Mouse (Mus musculus): Measurements from ENCODE around the gene Dgkh.
"Not testable (repeated sequence)": the region's sequence is repeated elsewhere in the genome, so short reads cannot be mapped to it uniquely, and the experiment has no call there.

Gene Dgkh

DNA sequence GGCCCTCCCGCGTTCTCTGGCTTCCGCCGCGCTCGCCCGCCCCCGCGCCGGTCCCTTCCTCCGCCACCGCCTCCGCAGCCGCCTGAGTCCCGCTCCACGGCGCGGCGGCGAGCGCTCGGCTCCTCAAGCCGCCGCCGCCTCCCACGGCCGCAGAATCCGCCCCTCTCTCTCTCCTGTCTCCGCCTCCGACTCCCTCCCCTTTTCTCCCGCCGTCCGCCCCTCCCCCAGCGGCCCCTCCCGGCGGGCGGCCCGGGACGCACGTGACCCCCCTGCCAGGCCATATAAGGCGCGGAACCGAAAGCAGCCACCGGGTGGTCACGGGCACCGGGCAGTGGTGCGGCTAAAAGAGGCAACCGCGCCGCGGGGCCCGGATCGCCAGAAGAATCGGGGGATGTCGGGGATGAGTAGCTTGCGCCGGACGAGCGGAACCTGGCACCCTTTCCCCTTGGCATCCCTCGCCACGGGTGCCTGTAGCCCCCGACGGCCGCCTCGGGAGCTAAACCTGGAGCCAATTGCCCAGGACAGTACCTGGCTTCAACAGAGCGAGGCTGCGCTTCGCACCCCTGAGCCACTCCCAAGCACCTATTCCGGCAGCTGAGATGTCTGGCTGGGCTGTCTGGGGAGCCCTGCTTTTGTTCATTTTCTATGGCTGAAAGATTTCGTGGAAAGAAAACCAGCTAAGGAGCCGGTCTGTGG is at the start of gene Dgkh:
TSS of gene Dgkh (minus strand) at position 160 of the 696 bp plus-strand sequence.
- in situ Hi-C loops (cut with MseI, MboI), result no loop called here

DNA sequence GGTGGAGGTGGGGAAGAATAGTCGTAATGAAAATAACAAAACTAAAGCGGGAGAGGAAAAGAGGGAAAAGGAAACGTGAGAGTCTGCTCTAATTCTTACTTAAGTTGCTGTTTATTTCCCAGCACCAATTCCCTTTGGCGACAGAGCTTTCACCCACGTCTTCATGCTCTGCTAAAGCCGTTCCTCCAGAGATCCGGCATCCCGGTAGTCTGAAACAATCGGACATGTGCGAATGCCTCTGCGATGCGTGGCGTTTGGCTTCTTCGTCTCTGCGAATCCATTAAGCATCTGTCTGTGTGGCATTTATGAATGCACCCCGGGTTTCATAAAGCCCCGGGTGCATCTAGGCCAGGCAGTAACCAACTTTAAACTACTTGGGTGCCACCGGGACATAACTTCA is 44.6 kb upstream of the Dgkh start:
- in situ Hi-C loops (cut with MseI, MboI), result no loop called here

DNA sequence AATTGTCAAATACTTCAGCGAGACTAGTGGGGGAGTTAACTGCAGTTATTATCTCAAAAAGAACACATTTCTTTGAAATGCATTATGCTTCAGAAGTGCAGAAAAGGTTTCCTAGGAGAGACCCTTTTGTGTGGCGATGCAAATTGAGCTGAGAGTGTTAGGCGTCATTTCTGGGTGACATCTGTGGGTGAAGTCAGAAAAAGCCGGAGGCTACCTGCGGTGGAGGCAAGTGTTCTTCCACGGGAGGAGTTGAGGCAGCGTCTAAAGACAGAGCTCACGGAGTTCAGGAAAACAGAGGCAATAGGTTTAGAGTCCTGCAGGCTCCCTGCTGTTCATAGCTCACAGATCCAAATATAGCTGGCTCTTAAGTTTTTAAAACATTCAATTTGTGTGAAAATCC is 44.1 kb upstream of the Dgkh start:
- in situ Hi-C loops (cut with MseI, MboI), result no loop called here

DNA sequence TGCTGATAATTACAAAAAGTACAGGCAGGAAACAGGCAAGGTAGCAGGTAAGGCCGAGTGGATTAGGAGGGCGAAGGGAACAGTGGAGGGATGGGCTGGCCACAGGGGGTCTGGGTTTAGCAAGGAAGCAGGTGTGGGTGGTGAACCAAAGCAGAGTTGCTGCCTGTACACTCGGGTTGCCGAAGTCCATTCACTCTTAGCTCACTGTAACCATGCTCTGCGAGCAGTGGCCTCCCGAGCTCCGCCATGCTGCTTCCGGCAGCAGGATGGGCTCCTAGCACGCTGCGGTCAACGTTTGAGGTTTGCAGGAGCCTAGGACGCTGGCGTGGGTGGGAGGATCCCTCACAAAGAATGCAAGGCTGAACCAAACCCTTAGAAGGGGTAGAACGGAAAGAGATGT is 43.1 kb upstream of the Dgkh start:
- in situ Hi-C loops (cut with MseI, MboI), result no loop called here

DNA sequence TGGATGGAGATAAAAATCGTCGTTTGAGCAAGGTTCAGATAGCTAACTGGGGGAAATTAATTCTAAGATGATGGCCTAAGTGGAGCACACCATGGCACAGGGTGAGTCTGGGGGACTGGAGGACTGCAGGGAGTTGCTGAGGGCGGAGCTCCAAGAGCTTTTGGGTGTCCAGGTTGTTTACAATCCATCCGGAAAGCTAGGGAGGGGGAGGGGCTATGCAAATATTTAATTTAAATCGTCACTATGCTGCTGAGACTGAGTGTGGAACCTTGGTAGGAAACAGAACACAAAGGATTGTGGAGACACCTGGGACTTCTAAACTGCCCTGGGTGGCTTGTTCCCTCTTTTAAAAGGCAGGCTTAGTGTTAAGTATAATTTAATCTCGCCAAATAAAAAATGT is 42.6 kb upstream of the Dgkh start:
- in situ Hi-C loops (cut with MseI, MboI), result no loop called here

DNA sequence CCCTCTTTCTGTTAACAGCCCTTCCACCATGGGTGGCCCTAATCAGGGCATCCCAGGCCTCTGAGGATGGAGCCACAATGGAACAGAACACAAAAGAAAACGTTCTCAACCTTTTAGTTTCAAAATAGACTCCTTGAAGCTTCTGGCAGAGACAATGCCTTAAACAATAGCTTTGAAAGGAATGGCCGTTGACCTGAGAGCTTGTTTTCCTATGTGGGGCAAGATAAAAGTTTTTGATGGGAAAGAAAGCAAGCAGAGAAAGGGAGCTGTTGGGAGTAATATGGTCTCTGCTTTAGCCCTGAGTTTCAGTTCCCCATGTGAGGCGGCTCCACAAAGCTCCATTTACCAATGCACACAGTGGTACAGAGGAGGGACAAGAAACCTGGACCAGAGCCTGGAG is 37.9 kb upstream of the Dgkh start:
- in situ Hi-C loops (cut with MseI, MboI), result no loop called here

DNA sequence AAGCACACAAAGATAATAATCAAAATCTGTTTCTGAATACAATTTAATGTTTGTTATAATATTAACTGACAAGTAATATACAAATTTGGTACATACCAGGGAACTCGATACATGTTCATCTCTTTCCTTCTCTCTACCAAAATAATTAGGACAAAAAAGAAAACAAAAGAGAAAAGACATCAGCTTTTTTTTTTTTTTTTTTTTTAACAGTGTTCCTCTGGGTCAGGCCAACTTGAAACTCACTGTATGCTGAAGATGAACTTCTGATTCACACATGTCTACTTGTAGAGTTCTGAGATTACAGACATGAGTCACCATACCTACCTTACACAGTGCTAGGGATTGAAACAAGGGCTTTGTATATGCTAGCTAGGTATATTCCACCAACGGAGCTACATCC is 28.5 kb upstream of the Dgkh start:
- in situ Hi-C loops (cut with MseI, MboI), result no loop called here

DNA sequence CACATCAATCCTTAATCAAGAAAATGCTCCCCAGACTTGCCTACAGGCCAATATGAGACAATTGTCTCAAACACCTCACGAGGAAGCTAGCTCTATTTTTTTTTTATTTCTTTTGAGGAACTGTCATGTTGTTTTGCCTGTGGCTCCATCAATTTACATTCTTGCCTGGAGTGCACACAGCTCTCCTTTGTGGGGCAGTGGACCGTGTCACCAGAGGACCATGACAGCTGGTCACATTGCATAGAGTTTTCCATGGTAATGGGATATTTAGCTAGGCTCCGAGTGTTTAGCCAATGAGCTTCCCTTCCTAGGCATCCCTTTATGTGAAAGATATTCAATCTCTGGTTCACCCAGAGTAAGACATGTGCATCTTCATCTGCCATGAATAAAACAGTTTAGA is 26.9 kb upstream of the Dgkh start:
- in situ Hi-C loops (cut with MseI, MboI), result no loop called here

DNA sequence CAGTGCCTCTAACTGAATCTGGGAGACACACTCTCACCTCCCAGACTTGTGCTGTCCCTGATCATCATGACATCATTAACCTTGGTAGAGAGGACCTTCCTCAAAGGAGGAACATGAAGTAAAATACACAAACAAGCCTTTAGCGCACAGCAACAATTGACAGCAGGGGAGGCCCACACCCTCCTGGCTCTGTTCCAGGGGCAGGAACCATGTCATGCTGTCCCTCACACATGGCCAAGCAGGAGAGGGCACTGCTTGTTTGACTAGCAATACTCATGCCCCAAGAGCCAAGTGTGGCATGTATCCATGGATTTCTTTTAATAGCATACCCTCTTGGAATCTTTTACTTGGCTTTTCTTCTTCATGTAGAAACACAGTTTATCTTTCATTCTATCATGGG is 22.7 kb upstream of the Dgkh start:
- in situ Hi-C loops (cut with MseI, MboI), result no loop called here

DNA sequence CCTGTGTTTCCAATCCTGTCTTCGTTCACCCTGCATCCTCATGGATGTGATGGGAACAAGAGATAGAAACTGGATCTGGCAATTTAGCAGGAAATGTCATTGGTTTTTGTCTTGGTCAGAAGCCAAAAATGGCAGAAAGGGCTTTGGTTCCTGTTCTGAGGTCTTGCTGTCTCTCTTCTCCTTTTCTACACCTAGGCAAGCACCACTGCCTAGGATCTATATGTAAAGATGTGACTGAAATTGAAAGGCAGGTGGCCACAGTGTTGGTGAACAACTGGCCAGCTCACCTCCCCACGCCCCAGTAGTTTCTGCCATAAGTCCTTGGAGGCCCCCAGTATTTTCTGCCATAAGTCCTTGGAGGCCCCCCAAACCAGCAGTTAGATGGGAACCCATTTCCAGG is 16.1 kb upstream of the Dgkh start:
- in situ Hi-C loops (cut with MseI, MboI), result no loop called here

DNA sequence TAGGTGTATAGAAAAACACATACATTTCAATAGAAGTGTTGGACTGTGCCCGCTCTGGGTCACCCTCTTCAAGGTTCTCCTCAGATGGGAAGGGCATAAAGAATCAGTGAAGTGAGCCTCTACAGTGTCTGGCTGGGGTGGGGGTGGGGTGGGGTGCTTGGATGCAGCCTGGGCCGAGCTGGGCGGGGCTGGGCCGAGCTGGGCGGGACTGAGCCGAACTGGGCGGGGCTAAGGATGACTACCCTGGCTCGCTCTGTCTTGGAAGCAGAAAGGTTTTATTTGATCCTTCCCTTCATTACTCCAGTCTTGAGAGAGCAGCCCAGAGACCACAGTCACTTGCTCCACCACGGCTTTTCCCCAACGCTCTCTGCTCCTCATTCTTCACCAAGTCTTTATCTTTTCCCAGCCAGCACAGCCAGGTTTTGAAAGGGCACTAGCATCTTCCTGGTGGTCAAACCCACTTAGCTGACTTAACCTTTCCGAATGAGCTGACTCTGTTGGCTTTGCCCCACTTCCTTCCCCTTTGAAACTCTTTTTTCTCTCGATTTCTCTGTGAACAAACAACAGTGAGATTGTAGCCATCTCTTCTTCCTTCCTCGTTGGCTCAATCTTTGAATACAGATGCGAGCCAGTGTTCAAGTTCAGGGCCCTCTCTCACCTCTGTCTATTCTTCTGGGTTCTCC is 15.5 kb upstream of the Dgkh start:
- in situ Hi-C loops (cut with MseI, MboI), result no loop called here

DNA sequence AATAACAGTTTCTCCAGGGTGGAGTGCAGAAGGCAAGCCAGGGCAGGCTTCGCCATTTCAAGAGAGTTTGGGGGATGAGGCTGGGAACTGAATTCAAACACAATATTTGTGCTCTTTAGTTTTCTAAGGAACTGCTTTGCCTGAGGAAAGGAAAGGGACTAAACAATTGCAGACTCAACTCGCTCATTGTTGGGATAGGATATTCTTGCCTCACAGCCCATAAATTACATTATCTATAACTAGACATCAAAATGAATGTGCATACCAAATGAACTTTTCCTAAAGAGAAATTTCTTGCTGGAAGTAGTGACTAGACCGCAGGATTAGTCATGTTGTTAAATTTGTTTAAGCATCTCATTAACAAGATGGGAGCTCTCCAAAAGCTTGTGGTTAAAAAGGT is 14.9 kb upstream of the Dgkh start:
- in situ Hi-C loops (cut with MseI, MboI), result no loop called here

DNA sequence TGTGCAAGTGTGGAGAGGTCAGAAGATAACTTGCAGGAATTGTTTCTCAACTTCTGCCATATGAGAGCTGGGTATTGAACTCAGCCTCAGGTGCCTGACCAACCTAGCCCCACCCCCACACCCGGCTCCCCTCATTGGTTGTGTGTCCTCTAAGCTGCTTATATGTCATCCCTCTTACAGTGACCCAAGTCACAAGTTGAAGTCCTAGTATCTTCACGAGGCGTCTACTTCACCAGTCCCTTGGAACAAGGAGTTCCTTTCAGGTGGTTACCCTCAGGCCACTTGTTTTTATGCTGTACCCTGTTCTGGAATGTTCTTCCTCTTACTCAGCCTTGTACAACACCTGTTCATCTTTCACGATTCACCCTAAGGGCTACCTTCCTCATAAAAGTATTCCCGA is 2.0 kb upstream of the Dgkh start:
- in situ Hi-C loops (cut with MseI, MboI), result no loop called here

DNA sequence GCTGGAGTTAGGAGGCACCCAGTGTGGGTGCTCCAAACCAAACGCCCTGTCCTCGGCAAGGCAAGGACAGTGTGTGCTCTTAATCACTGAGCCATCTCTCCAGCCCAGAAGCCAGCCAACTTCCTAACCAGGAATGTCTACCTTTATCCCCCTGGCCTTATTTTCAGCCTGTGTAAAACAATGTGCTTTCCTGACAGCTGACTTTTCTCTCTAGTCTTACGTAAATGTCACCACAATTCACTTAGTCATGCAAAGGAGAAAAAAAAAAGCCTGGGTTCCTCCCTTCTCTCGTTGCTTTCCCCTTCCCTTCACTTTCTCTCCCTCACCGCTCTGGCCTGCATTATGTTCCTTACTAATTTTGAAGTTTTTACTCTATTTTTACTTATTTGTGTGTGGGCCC is 1.6 kb upstream of the Dgkh start:
- in situ Hi-C loops (cut with MseI, MboI), result not testable (repeated sequence)

DNA sequence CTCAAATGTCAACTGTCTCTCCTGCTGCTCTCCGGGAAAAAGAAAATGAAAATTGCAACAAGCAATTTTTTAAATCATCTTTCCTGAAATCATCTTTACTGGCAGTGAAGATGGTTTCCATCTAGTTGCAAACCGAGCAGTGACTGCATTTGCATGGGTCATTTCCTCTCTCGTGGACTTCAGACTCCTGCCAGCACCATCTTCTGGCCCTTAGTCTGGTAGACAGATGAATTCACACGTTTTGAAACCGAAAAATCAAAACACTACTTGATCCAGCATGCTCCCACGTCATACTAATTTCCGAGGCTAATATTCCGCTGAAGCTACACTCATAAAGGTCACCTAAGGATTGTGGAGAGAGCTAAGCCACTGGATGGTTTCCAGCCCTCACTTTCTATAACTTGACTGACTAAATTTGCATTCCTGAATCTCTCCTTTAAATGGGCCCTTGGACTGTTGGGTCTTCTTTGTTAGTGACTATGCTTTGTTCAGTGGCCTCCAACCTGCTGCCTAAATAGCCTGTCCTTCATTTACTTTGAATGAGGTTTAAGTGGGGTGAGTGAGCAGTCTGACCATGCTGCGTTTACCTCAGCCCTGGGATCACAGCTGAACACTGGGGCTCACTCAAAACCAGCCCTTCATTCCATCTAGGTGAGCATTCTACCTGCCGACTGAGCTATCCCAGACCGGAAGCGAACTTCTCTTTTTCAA is 945 bp upstream of the Dgkh start:
- in situ Hi-C loops (cut with MseI, MboI), result no loop called here

DNA sequence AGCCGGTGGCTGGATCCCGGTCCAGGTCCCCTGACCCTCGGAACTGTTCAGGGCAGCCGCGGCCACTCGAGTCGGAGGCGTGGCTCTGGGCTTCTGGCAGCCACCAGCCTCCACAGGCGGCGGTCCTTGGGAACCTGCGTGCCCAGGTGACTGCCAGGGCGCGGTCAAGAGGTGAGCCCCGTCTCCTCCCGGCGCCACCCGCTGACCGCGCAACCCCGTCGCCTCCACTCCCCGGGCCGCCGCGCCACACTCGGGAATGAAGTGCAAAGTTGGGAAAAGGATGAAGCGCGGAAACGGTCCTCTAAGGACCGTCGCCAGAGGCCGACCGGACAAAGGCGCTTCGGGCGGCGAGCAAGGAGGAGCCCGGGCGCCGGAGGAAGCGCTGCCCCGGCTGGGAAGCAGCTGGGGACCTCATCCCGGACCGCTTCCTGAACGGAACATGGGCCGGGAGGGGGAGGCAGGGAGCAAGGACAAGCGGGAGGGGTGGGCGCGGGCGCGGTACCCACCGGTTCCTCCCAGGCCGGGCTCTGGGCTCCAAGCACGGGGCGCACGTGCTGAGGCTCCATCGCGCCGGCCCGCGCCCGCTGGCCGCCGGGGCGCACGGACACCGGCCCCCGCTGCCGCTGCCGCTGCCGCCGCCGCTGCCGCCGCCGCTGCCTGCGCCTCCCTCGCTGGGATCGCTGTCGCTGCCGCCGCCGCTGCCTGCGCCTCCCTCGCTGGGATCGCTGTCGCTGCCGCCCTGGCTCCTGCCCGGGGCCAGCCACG is 542 bp downstream of the Dgkh start:
- in situ Hi-C loops (cut with MseI, MboI), result no loop called here

DNA sequence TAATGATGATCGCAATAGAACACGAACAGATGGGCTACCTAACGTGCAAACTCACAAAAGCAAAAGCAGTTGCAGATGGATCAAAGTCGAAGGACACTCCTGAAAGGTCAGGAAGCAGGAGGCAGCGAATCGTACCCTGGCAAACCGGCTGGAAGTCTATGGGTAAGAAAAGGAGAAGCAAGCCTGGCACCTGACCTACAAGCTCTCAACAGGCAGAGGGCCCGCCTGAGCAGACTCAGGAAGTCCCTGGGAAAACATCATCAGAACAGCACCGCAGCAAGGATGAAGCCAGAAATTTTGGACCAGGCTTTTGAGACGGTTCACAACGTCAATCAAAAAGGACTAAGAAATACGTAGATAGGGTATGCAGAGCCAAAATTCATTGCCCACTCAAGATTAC is 1.3 kb downstream of the Dgkh start:
- in situ Hi-C loops (cut with MseI, MboI), result no loop called here

DNA sequence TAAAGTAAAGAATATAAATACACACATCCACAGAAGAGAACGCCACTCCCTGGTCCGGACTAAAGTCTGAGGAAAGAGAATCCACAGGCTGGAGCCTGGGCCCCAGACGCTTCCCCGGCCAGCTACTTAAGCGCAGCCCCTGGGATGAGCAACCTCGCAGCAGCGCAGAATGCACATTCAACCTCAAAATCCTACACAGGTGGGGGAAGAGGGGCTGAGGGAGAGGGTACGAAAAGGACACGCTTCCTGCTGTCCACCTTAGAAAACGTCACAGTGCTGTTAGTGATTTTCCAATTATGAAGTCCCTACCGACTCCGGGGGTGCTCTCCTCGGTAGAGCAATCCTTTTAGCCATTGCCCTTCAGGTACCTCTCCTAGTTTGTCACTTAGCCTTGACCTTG is 6.6 kb downstream of the Dgkh start:
- in situ Hi-C loops (cut with MseI, MboI), result no loop called here

DNA sequence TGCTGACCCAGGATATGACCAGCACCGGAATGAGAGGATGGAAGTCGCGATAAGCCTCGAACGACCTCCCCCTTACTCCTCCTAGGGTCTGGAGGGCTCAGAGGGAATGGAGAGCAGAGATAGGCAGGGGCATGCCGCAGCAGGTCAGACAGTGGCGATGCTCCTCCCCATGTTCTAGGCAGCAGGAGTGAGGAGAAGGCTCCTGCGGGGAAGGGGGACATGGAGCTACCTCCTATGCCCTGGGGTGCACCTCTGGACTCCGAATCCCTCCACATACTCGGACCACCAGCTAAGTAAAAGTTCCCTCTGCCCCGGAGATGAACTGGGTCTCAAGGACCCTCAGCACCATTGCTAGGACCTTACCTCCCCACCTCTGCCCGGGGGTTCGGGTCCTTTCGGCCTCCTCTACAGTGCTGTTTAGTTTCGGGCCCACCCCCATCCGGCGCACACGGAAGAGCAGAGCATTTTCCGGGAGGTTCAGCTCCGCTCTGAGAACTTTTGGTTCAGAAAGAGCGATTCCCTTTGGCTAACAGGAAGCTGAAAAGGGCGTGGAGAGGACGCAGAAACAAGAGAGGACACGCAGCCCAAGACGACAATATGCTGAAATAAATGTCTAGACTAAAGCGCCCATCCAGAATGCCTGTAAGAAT is 7.1 kb downstream of the Dgkh start:
- in situ Hi-C loops (cut with MseI, MboI), result no loop called here

DNA sequence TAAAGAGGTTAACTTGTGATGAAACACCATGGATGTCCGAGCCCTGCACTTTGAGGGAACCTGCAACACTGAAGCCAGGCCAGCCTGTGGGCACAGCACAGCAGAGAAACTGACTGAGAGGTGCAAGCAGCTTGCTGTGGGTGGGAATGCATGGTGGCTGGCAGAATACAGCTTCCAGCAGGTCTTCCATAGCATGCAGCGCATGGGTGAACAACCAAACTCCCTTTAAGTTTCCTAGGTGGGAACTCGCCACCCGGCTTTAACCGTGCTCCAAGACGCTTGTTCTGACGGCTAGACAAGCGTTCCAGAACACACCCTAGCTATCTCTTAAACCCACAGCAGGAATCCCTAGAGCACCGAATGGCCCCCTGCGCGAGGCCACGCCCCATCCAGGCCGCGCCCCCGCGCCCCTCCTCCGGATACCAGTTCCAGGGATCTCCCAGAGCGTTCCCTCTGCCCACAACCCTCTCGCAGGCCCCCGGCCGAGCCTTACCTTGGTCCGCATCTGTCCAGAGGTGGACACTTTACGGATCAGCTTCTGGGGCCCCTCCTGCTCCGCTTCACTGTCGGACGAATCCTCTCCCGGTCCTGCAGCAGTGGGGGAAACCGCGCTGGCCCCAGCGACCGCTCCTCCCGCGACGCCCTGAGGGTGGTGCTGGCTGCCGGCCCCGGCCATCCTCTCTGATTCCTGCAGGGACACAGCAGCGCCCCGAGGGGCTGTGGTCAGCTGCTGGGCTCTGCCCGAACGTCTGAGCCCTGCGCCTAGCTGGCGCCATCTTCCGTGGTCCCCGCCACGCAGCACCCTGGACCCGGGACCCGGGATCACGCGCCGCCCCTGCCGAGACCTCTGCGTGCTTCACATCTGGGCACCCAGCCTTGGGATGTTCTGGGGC is 7.9 kb downstream of the Dgkh start:
- in situ Hi-C loops (cut with MseI, MboI), result no loop called here

DNA sequence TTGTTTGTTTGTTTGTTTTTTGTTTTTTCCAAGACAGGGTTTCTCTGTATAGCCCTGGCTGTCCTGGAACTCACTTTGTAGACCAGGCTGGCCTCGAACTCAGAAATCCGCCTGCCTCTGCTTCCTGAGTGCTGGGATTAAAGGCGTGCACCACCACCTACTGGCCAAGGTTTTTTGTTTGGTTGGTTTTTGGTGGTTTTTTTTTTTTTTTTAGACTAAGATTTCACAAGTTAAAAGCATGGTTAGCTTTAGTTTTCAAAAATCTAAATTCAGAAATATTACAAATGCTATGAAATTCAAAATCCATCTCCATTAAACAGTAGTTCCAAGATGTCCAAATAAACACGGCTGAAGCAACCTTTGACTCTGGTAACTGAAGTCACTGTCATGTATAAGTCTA is 8.9 kb downstream of the Dgkh start:
- in situ Hi-C loops (cut with MseI, MboI), result not testable (repeated sequence)

Measured in mouse trophoblast stem cell (cell line).